Mouse (Mus musculus): Measurements from ENCODE around the gene Brd3. TPM values are rescaled to one million over a fixed set of nuclear protein-coding genes. Genes with fewer than 3 reads are reported as not detected.

The Brd3 gene
- total RNA-seq, 4 experiments from 2014 or later, result 40.6 to 47.9 (median 46.6) TPM

DNA sequence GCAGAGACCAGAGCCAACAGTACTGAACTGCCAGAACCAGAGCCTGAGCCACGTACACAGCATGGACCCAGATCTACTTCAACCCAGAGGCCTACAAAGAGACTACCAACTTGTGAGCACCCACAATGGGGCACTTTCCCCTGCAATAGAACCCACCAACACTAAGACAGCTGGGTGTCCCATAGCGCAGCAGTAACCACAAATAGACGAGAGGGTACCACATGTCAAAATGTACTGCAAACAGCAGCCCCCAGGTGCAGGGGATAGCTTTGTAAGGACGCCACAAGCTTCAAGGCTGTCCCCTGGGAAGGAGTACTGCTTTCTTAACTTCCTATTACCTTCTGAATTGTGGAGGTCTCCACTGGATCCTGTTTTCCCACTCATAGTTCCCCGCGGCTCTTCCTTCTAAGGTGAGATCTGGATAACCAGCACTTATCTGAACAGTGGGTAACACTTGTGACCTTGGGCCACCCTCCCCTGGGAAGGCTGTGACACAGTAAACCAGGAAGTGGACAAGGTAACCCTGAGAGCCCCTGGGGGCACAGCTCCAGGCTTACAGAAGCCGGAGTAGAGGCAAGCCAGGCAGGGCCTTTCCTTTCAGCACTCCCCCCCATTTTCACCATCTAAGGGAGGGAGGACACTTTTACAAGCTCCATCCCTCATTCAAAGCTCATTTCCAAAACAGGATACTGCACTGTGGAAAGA, 34.2 kb downstream of the Brd3 start:
- no peak for DNase-seq (ENCODE audit: low spot score in 2 of 2)

DNA sequence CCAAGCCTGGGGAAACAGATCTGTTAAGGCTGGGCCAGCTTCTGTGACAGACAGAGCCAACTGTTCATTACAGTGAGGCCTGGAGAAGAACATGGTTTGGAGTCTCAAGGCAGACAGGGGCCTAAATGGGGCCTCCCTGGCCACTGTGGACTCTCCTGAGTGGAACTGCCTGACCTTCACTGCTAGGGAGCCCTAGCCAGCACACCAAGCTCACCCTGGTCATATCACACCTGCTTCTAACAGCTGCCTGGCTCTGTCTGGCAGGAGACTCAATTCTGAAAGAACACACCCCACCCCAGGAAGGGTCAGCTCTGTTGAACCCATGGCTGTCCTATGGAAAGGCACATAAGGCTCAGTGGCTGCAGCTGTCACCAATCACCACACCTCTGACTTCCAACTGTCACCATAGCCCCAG, 36.3 kb downstream of the Brd3 start:
- DNase-seq (ENCODE audit: low spot score in 2 of 2), result no peak

GRCm38 (mm10) chr2:27470535-27470934, 36.9 kb downstream of the Brd3 start:
- no peak for DNase-seq (ENCODE audit: low spot score in 2 of 2)

- DNase-seq (ENCODE audit: low spot score in 2 of 2), result no peak
Measured at GRCm38 (mm10) chr2:27469991-27470355, 37.5 kb downstream of the Brd3 start.

DNA sequence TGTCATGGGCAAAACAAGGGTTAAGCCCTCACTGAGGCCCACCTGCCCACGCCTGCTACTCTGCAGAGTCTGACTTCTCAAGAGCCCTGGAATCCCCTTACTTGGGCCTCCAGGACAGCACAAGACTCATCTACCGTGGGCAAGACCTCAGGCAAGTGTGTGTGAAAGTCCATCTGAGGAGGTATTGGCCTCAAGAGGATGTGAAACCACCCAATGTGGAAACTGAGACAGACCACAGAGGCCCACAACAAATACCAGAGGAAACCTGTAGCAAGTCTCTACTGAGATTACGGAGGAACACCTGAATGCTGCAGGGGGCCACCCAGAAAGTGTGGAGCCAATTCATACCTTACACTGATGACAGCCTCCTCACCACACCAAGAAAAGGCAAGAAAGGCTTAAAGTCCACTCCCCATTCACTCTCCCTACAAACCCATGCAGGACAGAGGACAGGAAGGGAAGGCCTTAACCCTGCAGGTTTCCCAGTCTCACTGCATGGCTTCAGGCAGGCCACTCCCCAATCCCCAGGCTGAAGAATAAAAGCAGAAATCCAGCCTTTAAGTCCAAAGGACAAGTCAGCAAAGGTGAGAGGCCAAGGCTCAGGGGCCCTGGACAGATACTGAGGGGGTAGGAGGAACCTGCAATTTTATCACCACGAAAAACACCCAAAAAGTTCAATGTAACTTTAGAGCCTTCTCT, 38.0 kb downstream of the Brd3 start:
- DNase-seq (ENCODE audit: low spot score in 2 of 2), result no peak

- DNase-seq (ENCODE audit: low spot score in 2 of 2), result no peak
Measured at GRCm38 (mm10) chr2:27462901-27463300, 44.6 kb downstream of the Brd3 start.

- no peak for DNase-seq (ENCODE audit: low spot score in 2 of 2)
Measured at GRCm38 (mm10) chr2:27461881-27462660, 45.4 kb downstream of the Brd3 start.

DNA sequence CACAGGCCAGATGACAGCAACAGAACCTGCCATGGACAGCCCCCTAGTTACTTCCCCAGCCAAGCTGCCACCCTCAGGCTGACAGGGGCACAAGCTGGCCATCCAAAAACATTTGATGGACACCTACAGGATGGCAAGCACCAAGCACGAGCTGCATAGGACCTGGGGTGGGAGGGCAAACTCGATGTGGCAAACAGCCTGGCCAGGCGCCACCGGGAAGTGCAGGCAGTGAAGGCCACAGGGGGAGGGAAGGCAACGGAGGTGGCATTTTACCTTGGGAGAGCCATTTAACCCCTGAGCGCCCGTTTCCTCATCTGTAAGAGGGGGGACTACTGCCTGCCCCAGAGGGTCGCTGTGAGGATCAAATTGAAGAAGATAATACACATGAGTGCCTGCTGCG, 46.8 kb downstream of the Brd3 start:
- no peak for DNase-seq (ENCODE audit: low spot score in 2 of 2)

- no peak for DNase-seq (ENCODE audit: low spot score in 2 of 2)
Measured at GRCm38 (mm10) chr2:27460163-27460562, 47.3 kb downstream of the Brd3 start.

DNA sequence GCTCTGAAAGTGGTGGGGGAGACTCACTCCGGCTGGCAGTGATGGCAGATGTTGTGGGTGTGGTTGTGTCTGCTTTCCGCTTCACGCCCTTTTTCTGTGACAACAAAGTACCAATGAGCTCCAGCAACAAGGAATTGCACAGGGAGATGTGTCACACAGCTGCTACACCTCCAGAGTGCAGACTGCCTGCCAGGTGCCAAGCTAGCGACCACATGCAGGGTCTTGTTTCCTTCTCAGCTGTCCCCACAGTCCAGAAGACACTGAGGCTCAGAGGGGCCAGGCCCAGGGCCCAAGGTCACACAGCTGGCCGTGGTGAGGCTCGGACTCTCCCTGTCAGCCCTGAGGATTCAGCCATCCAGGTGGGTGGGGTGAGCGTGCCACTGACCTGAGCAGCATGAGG, 47.7 kb downstream of the Brd3 start:
- no peak for DNase-seq (ENCODE audit: low spot score in 2 of 2)

GRCm38 (mm10) chr2:27450226-27450625, 57.2 kb downstream of the Brd3 start:
- DNase-seq (ENCODE audit: low spot score in 2 of 2), result no peak

GRCm38 (mm10) chr2:27447782-27448181, 59.7 kb downstream of the Brd3 start:
- no peak for DNase-seq (ENCODE audit: low spot score in 2 of 2)

DNA sequence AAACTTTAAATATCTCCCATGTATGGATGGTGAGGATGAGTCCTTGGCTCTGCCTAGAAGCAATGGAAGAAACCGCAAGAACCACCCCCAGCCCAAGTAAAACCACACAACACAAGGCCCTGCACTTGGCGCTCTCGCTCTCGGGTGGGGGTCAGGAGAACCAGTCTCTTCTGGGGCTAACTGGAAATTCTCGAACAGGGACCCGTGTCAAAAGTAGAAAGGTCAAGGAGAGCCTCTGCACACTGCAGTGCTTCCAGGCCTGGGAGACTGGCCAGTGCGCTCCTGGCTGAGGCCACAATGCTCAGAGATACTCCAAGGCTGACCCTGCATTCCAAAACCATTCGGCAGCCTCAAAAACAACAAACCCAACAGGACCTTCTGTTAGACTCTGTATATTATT, 60.6 kb downstream of the Brd3 start:
- no peak for DNase-seq (ENCODE audit: low spot score in 2 of 2)

DNA sequence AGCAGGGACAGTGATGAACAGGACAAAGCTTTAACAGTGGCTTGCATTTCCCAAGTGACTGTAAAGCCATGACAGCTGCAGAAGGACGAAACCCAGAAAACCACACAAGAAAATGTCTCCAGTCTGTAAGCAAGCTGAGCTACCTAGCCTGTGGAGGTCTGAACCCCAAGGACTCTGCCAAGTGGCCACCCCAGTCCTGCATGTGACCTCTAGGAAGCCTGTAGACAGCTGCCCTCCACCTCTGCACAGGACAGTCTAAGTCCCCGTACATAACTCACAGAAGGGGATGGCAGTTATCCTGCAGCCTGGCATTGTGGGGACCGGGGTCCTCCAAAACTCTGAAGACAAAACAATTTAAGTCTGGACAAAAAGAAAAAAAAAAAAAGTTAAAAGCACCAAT, 61.6 kb downstream of the Brd3 start:
- no peak for DNase-seq (ENCODE audit: low spot score in 2 of 2)

DNA sequence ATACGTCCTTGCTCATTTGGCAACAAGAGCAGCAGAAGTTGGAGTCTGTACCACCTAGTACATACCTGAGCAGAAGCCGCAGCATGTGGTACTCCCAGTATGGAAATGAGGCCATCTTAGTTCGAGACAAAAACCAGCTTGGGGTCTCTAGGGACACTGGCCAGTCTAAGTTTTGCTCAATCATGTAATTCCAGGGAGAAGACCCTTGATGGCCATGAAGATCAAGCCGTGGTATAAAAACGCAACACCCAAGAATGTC, 64.1 kb downstream of the Brd3 start:
- no peak for DNase-seq (ENCODE audit: low spot score in 2 of 2)

GRCm38 (mm10) chr2:27442708-27443449, 64.6 kb downstream of the Brd3 start:
- DNase-seq (ENCODE audit: low spot score in 2 of 2), result peak in 1 of 2 experiments; percentile 42

DNA sequence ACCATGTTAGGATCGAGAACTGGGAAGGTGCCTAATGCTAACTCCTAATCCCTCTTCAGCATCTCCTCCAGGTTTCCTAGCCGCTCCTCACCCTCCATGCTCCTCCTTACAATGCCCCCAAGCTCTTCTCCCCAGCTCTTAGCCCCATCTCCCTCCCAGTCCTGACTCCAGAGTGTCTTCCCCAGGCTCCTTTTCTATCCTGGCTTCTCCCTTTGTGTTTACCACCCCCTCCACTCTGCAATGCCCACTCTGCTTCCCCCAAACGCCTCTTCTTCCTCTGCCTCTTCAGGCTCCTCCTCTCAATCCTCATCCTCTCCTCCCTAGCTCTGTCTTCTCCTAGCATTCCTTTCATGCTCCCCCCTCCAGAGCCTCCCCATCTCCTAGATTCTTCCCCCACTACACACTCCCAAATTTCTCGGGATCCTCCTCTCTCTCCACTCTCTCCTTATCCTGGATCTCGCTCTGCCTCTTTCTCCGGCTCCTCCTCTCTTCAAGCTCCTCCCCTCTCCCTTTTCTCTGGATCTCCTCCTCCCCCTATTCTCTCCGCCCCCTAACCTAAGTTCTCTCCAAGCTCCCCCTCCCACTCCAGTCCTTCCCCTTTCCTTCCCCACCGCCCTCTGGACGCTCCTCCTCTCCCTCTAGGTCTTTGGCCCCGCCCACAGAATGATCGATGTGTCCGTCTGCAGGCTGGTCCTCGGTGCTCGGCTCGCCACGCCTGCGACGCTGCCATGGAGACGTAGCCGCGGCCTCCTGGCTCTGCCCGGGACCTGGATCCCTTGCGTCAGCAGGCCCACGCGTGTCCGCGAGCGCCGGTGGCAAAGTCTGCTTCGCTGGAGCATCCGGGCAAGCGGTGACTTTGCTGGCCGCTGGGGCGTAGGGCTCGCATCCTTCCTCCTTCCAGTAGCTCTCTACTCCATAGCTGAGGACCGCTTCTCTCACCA, 65.4 kb downstream of the Brd3 start, which contains the start of gene Brd3os:
TSS of gene Brd3os (plus strand) at position 558 of the 941 bp plus-strand sequence.
- peak; percentile 94 to 96 for DNase-seq (ENCODE audit: low spot score in 2 of 2)

DNA sequence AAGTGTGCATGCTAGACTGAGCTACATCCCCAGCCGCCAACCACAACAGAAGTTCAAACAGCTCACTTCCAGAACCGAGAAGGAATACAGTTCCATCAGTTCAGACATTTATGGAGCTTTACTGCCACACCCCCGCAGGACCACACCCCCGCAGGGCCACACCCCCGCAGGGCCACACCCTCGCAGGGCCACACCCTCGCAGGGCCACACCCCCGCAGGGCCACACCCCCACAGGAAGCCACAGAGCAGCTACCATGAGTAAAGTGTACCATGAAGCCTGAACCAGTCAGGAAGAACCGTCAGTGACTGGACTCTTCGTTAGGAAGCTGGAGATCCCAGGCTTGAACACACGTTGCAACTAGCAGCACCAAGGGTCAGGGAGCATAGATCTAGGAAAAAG, 69.2 kb downstream of the Brd3 start:
- no peak for DNase-seq (ENCODE audit: low spot score in 2 of 2)

DNA sequence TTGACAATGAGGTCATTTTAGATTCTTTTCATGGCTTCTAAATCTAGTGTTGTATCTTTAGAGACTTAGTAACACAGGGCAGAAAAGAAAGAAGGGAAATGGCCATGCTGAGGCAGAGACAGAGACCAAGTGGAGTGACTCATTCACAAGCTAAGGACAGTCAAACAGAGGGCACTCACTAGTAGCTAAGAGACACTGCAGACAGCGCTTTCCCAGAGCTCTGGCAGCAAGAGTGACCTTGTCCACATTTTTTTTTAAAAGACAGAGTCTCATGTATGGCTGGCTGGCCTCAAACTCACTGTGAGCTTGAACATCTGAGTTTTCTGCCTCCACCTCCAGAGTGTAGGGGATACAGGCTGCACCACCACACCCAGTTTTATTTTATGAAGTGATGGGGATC, 69.6 kb downstream of the Brd3 start:
- no peak for DNase-seq (ENCODE audit: low spot score in 2 of 2)

- DNase-seq (ENCODE audit: low spot score in 2 of 2), result no peak
Measured at GRCm38 (mm10) chr2:27432599-27432998, 74.9 kb downstream of the Brd3 start.

DNA sequence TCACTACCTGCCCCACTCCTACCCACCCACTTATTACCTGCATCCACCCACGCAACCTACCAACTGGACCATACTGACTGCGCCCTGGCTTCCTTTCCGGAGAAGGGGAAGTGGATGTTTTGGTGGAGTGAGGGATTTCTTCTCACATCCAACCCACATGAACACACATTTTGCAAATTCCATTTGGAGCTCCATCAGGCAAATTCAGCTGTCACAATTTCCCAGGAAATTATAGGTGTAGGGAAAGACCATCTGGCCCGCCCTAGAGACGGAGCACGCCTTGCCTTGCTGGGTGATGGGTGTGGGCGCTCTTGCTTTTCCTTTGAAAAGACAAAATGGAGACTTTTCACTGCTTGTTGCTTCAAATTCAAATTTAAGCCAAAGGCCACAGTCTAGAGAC, 76.8 kb downstream of the Brd3 start:
- peak; percentile 72 to 77 for DNase-seq (ENCODE audit: low spot score in 2 of 2)

Data from layer of hippocampus, adult 8-10 months (tissue).